20 mouse cellular contexts compared by ENCODE assay signal in the genomic region with DNA sequence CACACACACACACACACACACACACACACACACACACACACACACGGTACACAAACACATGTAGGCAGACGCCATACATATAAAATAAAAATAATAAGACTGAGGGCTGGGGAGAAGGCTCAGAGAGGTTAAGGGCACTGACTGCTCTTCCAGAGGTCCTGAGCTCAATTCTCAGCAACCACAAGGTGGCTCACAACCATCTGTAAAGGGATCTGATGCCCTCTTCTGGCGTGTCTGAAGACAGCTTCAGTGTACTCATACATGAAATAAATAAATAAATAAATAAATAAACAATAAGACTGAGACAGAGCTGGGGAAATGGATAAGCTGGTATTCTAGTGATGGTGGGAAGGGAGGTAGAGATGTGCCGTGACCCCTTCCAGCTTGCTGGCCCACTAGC. TPM values are rescaled to one million over a fixed set of nuclear protein-coding genes. Genes with fewer than 3 reads are reported as not detected.
DNase-seq lines count a peak whose midpoint lies in the region; ATAC-seq and TF ChIP-seq lines count a peak whose summit lies in the region.
"Had no signal": no experiment of that assay in that cellular context is flagged by ENCODE, and none has a peak within 500 bp of the region (broad histone marks: within the 10 kb centered on the region; RNA-seq: fewer than 3 reads in every experiment).

No protein-coding gene starts in this region.

- TF ChIP-seq CTCF in heart, adult 2 months (IDR thresholded peaks at IDR 0.05): no peak
- 0 out of 2 replicates have a peak, but pooled peaks have one; percentile 8 for TF ChIP-seq CTCF in lung, embryonic 14.5 days (IDR thresholded peaks at IDR 0.05; ENCODE audit: low read depth)

- DNase-seq in heart, adult 11 months: peak; percentile 4
- DNase-seq in heart, adult 2 months: no peak
- DNase-seq in lung, embryonic 14.5 days: no peak
- DNase-seq in lung, postnatal 14 days: no peak
- DNase-seq in ES-CJ7 (ENCODE audit: low read depth, low spot score): peak; percentile 28
- no peak for DNase-seq in adrenal gland, adult 2 months
- DNase-seq in adrenal gland, postnatal 25 days: no peak
- DNase-seq: adrenal gland, postnatal 10 days; cerebellum, adult 8-10 months; heart, postnatal 10 days; kidney, adult 18-20 months; thymus, postnatal 25 days had no signal

- H3K4me3 ChIP-seq in heart, adult 2 months: no peak overlapping the region
- H3K4me3 ChIP-seq in lung, embryonic 14.5 days (ENCODE audit: low read depth, low read length): no peak overlapping the region
- H3K4me3 ChIP-seq: heart, embryonic 12.5 days; hindbrain, embryonic 10.5 days; layer of hippocampus, adult 2 months; limb, embryonic 10.5 days; lung, embryonic 15.5 days had no signal

- no peak for TF ChIP-seq EP300 in heart, adult 2 months (IDR thresholded peaks at IDR 0.05; ENCODE audit: insufficient read depth, low read depth, low read length)

- no peak for TF ChIP-seq POLR2A in heart, adult 2 months (IDR thresholded peaks at IDR 0.05; ENCODE audit: insufficient read depth, low read depth, low read length)

- H3K4me1 ChIP-seq in heart, adult 2 months (ENCODE audit: control insufficient read depth, insufficient read depth, low read length): no peaks in the 10 kb centered on the region
- H3K4me1 ChIP-seq in lung, embryonic 14.5 days (ENCODE audit: insufficient read depth): no peaks in the 10 kb centered on the region
- H3K4me1 ChIP-seq: heart, embryonic 12.5 days; hindbrain, embryonic 10.5 days; limb, embryonic 10.5 days; lung, embryonic 15.5 days had no signal

- H3K27me3 ChIP-seq in heart, adult 2 months (ENCODE audit: control insufficient read depth, insufficient read depth, low read length): no peaks in the 10 kb centered on the region
- no peaks in the 10 kb centered on the region for H3K27me3 ChIP-seq in lung, embryonic 14.5 days (ENCODE audit: insufficient read depth, low read length)
- H3K27me3 ChIP-seq: heart, embryonic 12.5 days; lung, embryonic 15.5 days had no signal

- H3K9ac ChIP-seq in heart, adult 2 months (ENCODE audit: low read depth, low read length): no peak overlapping the region
- no peak overlapping the region for H3K9ac ChIP-seq in lung, embryonic 14.5 days
- H3K9ac ChIP-seq: heart, embryonic 12.5 days; lung, embryonic 15.5 days had no signal

- no peak overlapping the region for H3K4me2 ChIP-seq in lung, embryonic 14.5 days
- H3K4me2 ChIP-seq: heart, embryonic 12.5 days; lung, embryonic 15.5 days had no signal

- ATAC-seq in lung, embryonic 14.5 days (ENCODE audit: insufficient read depth): no peak
- ATAC-seq: forebrain, embryonic 14.5 days; midbrain, embryonic 16.5 days had no signal

- no peaks in the 10 kb centered on the region for H3K79me2 ChIP-seq in heart, adult 2 months (replicated peaks; ENCODE audit: control insufficient read depth, insufficient read depth, low read length)

- H3K36me3 ChIP-seq in heart, adult 2 months (ENCODE audit: control insufficient read depth, insufficient read depth, low read length): no peaks in the 10 kb centered on the region
- H3K36me3 ChIP-seq in lung, embryonic 14.5 days (ENCODE audit: insufficient read depth): no peaks in the 10 kb centered on the region
- H3K36me3 ChIP-seq: heart, embryonic 12.5 days; hindbrain, embryonic 10.5 days; limb, embryonic 10.5 days; lung, embryonic 15.5 days had no signal

- WGBS in heart, adult 2 months: 65% methylated on average over 4 of the region's 4 CpGs
- 65% methylated on average over 4 of the region's 4 CpGs for WGBS in lung, embryonic 14.5 days

- no peaks in the 10 kb centered on the region for H3K9me3 ChIP-seq in lung, embryonic 14.5 days (ENCODE audit: low read depth, low read length)
- H3K9me3 ChIP-seq: heart, embryonic 12.5 days; hindbrain, embryonic 10.5 days; limb, embryonic 10.5 days; lung, embryonic 15.5 days had no signal

- no peak overlapping the region for H3K27ac ChIP-seq in heart, adult 2 months
- H3K27ac ChIP-seq in lung, embryonic 14.5 days (ENCODE audit: low read depth): no peak overlapping the region
- H3K27ac ChIP-seq: hindbrain, embryonic 10.5 days; layer of hippocampus, adult 2 months; limb, embryonic 10.5 days; lung, embryonic 15.5 days; macrophage had no signal

- intact Hi-C loops in heart, adult 2 months (cut with DNase I): no loop called here

RNA-seq across cellular contexts. Expression of gene Coq2, which starts 10.7 kb away (rescaled TPM):
- 100 to 1,000 TPM in 1 of 2 experiments, 10 to 100 TPM in 1; 95.9 to 109 TPM for total RNA-seq in heart, adult 2 months (2021)
- 106 and 161 TPM in 2 replicates for polyA plus RNA-seq in heart, adult 2 months (2012; rRNA removed)
- 68.7 and 70.9 TPM in 2 replicates for polyA plus RNA-seq in lung, embryonic 14.5 days (2014; fragmentation: Nextera tagmentation; extraction: Ambion mirVana)
- total RNA-seq in adrenal gland, adult 2 months (2021): 10 to 100 TPM; 53.0 to 74.5 TPM
- 142 and 265 TPM in 2 replicates for polyA plus RNA-seq in adrenal gland, adult 2 months (2012; rRNA removed)
- total RNA-seq in adrenal gland, postnatal 25 days (2021): 63.0 and 65.2 TPM in 2 replicates

RNA-seq across cellular contexts. Expression of gene Hpse, which starts 33.9 kb away (rescaled TPM):
- 1 to 10 TPM; 1.0 to 2.3 TPM for total RNA-seq in heart, adult 2 months (2021)
- 0.88 and 1.2 TPM in 2 replicates for polyA plus RNA-seq in heart, adult 2 months (2012; rRNA removed)
- polyA plus RNA-seq in lung, embryonic 14.5 days (2014; fragmentation: Nextera tagmentation; extraction: Ambion mirVana): 3.2 and 3.4 TPM in 2 replicates
- under 1 TPM; 0.72 to 0.97 TPM for total RNA-seq in adrenal gland, adult 2 months (2021)
- 0.57 and 0.87 TPM in 2 replicates for polyA plus RNA-seq in adrenal gland, adult 2 months (2012; rRNA removed)
- total RNA-seq in adrenal gland, postnatal 25 days (2021): 0.30 and 0.95 TPM in 2 replicates

Comparison
In these comparisons a context has a peak if more than half of its experiments do, and no peak if none do; other contexts are left out.
1. DNase-seq: peak in heart, adult 11 months (single experiment) and ES-CJ7 (single experiment); none in heart, adult 2 months (0 of 2), lung, embryonic 14.5 days (single experiment), lung, postnatal 14 days (single experiment), adrenal gland, adult 2 months (single experiment) and adrenal gland, postnatal 25 days (single experiment).